Mouse (Mus musculus): ENCODE data around the gene Setd4. TPM values are rescaled to one million over a fixed set of nuclear protein-coding genes. Genes with fewer than 3 reads are reported as not detected.

The Setd4 gene
- total RNA-seq, 2 experiments from 2014 or later: 7.0 to 11.6 TPM

- no peak for DNase-seq (ENCODE audit: extremely low spot score in 1 of 2, low spot score in 1 of 2)
Observed at GRCm38 (mm10) chr16:93593406-93593805, 10.5 kb downstream of the Setd4 start.

DNA sequence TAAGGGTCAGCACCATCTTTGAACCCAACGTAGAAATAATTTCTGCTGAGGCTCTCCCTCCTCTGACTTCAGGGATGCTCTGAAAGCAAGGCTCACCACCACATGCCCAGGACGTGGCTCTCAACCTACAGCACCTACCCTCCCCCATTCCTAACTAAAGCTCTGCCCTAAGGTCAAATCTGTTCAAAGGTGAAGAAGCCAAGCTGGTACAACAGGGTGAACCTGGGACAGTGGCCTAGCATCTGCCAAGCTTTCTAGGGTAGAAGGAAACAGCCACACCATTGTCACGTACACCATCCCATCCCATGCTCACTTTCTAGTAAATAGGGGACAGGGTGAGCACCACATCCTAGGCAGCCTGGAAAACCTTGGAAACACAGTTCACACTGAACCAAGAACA lies 11.2 kb downstream of the Setd4 start:
- no peak for DNase-seq (ENCODE audit: extremely low spot score in 1 of 2, low spot score in 1 of 2)

GRCm38 (mm10) chr16:93591450-93592430 lies 12.1 kb downstream of the Setd4 start:
- no peak for DNase-seq (ENCODE audit: extremely low spot score in 1 of 2, low spot score in 1 of 2)

DNA sequence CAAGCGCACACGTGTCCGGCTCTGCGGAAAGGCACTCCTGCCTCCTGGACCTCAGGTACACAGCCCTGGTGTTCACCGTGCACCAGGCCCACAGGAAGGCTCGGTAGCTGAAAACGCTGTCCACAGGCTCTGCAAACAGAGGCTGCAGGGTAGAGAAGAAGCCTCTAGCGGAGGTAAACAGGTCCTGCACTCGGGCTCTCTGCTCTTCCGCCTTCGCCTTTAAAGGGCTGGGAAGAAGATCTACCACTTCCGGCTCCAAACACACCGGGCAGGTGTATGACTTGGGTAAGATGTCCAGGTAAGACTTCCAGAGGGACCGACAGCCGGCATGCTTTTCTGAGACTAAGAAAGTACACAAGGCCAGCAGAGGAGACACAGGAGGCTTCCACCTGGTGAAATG lies 12.9 kb downstream of the Setd4 start:
- DNase-seq (ENCODE audit: extremely low spot score in 1 of 2, low spot score in 1 of 2): no peak

DNA sequence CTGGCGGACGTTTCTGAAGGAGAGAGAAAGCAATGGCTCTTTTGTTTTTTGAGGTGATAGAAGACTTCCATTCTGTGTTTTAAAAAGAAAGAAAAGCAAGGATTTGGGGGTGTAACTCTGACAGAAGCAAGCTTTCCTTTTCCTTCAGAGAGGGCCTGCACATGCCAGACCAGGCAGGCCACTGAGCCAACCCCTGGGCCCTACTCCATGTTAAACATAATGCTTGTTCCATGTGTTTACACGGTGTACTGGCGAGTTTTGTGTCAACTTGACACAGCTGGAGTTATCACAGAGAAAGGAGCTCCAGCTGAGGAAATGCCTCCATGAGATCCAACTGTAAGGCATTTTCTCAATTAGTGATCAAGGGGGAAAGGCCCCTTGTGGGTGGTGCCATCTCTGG lies 15.6 kb downstream of the Setd4 start:
- DNase-seq (ENCODE audit: extremely low spot score in 1 of 2, low spot score in 1 of 2): no peak

GRCm38 (mm10) chr16:93586382-93586781 lies 17.5 kb downstream of the Setd4 start:
- no peak for DNase-seq (ENCODE audit: extremely low spot score in 1 of 2, low spot score in 1 of 2)

DNA sequence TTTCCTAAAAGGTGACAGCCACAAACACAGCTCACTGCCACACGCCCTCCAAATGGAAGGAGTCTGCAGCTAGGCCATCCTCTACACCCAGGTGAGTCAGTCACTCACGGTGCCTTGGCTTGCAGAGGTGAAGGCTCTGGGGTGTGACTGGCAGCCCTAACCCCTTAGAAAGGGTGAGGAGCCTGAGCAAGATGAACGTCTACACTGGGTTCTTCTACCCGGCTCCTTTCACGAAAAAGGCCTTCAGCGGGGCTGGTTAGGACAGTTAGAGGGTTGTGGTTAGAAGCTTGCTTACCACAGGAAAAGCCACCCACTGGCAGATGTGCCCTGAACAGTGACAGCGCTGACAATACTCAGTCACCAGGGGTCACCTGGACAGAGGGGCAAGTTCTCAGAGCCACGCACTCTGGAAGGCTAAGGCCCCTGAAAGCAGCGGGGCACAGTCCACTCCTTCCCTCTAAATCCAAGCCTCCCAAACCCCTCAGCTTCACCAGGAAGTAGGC lies 18.1 kb downstream of the Setd4 start:
- no peak for DNase-seq (ENCODE audit: extremely low spot score in 1 of 2, low spot score in 1 of 2)

DNA sequence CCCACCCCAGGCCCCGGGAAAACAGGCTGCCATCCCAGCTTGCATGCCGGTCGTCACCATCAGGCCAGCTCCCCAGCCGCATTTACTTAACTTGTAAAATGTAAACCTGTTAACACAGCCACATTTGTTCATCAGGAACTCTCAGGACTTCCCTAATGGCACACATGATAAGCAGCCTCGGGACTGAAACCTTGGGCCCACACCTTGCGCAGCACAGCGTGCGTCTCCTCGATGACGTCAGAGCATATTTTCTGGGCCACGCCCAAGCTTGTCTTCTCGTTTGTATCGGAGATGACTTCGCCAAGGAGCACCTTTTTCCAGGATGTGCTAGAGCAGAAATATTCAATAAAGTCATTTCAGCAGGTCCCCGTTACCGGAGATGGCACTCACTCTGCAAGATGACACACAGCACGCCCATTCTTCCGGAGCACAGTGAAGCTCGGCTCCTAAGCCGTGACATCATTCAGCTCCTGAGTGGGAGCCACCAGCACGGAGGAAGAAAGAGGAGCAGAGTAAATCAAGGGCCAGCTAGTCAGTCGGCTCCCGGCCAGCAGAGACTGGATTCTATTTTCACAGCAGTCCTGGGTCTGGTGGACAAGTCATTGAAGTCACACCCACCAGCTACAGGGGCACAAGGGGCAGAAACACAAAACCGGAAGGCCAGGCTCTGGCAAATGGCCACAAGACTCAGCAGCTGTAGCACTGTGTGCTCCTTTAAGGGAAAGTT lies 18.7 kb downstream of the Setd4 start:
- no peak for DNase-seq (ENCODE audit: extremely low spot score in 1 of 2, low spot score in 1 of 2)

GRCm38 (mm10) chr16:93581125-93581524 lies 22.7 kb downstream of the Setd4 start:
- no peak for DNase-seq (ENCODE audit: extremely low spot score in 1 of 2, low spot score in 1 of 2)

- DNase-seq (ENCODE audit: extremely low spot score in 1 of 2, low spot score in 1 of 2): no peak
Observed at GRCm38 (mm10) chr16:93578346-93579005, 25.4 kb downstream of the Setd4 start.

DNA sequence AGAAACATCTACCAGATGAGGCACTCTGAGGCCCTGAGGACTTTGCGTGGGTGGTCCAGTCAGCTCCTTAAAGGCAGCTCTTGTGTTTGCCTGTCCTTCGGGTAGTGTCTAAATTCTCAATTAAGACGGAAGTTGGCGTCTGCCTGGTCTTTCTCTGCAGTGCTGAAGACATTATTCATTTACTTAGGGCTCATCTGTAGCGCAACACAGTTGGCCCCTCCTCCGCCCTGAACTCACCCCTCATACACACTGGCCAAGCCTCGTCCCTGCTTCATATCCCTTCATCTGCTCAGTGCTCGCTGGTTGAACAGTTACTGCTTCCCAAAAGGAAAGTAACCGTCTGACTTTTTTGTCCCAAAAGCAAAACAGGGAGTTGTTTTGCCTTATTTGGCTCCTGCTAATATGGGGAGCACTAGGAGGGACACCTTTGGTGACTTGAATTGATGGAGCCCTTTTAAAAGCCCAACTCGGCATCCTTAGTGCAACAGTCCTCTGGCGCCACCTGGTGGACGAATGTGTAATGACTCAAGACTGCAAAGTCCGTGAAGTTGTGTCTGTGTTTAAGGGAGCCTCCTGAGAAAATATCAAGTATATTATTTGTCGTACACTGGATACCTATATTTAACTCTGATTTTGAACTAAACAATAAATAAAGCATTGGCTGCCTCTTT lies 27.3 kb downstream of the Setd4 start:
- peak; percentile 79 to 97 for DNase-seq (ENCODE audit: extremely low spot score in 1 of 2, low spot score in 1 of 2)

- DNase-seq (ENCODE audit: extremely low spot score in 1 of 2, low spot score in 1 of 2): no peak
Observed at GRCm38 (mm10) chr16:93575574-93575973, 28.3 kb downstream of the Setd4 start.

GRCm38 (mm10) chr16:93574521-93575191 lies 29.2 kb downstream of the Setd4 start:
- DNase-seq (ENCODE audit: extremely low spot score in 1 of 2, low spot score in 1 of 2): no peak

DNA sequence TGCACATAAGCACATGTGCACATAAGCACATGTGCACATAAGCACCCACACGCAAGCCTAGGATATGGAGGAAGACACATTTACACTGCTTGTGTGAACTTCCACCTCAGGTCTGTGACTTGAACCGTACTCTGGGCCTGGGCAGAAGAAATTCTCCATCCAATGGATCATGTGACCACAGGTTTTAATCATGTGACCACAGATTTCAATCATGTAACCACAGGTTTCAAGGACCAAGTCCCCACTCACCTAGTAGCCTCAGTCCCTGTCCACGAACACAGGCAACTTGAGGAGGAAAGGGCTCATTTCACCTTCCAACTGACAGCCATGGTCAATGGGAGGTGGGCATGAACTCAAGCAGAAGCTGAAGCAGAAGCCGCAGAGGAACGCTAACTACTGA lies 30.4 kb downstream of the Setd4 start:
- no peak for DNase-seq (ENCODE audit: extremely low spot score in 1 of 2, low spot score in 1 of 2)

GRCm38 (mm10) chr16:93572383-93572782 lies 31.5 kb downstream of the Setd4 start:
- no peak for DNase-seq (ENCODE audit: extremely low spot score in 1 of 2, low spot score in 1 of 2)

DNA sequence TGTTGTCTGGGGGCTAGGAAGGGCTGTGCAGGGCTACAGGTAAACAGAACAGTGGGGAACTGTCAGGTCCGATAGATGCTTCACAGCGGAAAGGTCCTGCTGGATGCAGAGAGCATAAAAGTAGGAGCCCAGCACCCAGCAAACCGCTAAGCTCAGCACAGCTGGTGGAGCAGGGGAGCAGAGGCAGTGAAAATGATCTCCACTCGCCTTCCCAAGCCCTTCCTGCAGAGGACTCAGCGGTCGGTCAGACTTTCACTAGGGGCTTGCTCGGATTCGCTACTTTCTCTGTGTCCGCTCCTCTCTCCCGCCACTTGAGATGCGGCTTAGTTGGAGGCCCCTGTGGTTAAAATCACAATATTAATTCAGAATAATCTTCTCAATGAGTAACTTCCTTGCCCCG lies 45.4 kb downstream of the Setd4 start:
- DNase-seq (ENCODE audit: extremely low spot score in 1 of 2, low spot score in 1 of 2): no peak

DNA sequence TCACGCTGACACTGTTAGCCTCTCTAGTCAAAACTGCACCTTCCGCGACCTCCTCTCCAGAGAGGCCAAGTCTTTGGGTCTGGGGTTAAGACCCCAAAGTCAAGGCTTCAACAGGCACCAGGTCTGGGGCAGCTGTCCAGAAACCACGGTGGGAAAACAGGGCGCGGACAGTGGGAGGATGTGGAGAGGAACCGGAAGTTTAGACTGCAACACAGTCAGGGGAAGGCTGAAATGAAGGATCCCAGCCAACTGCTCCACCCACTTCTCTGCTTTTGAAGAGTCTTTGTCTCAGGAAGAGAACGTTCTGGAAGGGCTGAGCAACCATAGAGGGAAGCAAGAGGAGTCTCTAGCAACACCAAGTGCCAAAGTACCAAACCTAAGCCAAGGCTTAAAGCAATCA lies 46.2 kb downstream of the Setd4 start:
- DNase-seq (ENCODE audit: extremely low spot score in 1 of 2, low spot score in 1 of 2): no peak

GRCm38 (mm10) chr16:93552686-93553513 lies 51.0 kb downstream of the Setd4 start:
- DNase-seq (ENCODE audit: extremely low spot score in 1 of 2, low spot score in 1 of 2): no peak

GRCm38 (mm10) chr16:93549287-93549686 lies 54.6 kb downstream of the Setd4 start:
- DNase-seq (ENCODE audit: extremely low spot score in 1 of 2, low spot score in 1 of 2): no peak
